Mouse (Mus musculus): ENCODE measurements around the gene Snx1.

- no peak for TF ChIP-seq CTCF (IDR thresholded peaks at IDR 0.05; ENCODE audit: insufficient read depth, low read length)
- no peak for TF ChIP-seq POLR2A (IDR thresholded peaks at IDR 0.05; ENCODE audit: borderline replicate concordance, extremely low read depth, low read depth, low read length)
These were observed 29.1 kb upstream of the Snx1 start for GRCm38 (mm10) chr9:66155534-66155933.

Data from lung, adult 2 months (tissue).